Mouse (Mus musculus) left cerebral cortex, postnatal 36 days (tissue): Measurements from ENCODE around the gene Aco1. TPM values are rescaled to one million over a fixed set of nuclear protein-coding genes. Genes with fewer than 3 reads are reported as not detected.

ENCODE experiments used
- DNase-seq, 2 experiments: peaks; one replicate each; pipeline ENCODE4 v3.0.0; 2021 to 2022; ENCODE audit warnings: low spot score in 2 of 2, mixed read lengths in 1 of 2
- intact Hi-C: fragments of 180-260 bp; cut with DNase I; formaldehyde crosslinking; loops from one replicate; pipeline ENCODE4 v1.15.1; 2025
- total RNA-seq, 2 experiments: library from RNA; stranded (reverse); gene quantifications; 2 replicates each; pipeline ENCODE4 v1.2.3; 2021

Aco1 gene
- total RNA-seq, 2 experiments from 2014 or later: 29.9 to 30.4 TPM

GRCm38 (mm10) chr4:40240272-40240744, 97.4 kb downstream of the Aco1 start:
- DNase-seq: no peak

GRCm38 (mm10) chr4:40241928-40242327, 99.0 kb downstream of the Aco1 start:
- no peak for DNase-seq
- intact Hi-C loops: no loop called here

More at GRCm38 (mm10) chr4:40240272-40240744, 97.4 kb downstream of the Aco1 start:
- intact Hi-C loops: no loop called here

GRCm38 (mm10) chr4:40243006-40243405, 100.1 kb downstream of the Aco1 start:
- DNase-seq: no peak
- intact Hi-C loops: no loop called here

- intact Hi-C loops: no loop called here
- DNase-seq: no peak
These were observed 101.2 kb downstream of the Aco1 start for GRCm38 (mm10) chr4:40244035-40244434.

Other genes with a start within 250 kb of the Aco1 start
- 1 to 10 TPM; 2.6 to 4.3 TPM for gene Ddx58, start 96.7 kb downstream of the Aco1 start, total RNA-seq
- 10 to 100 TPM in 1 of 2 experiments, 1 to 10 TPM in 1; 9.8 to 15.1 TPM for gene Smim27, start 126.5 kb downstream of the Aco1 start, total RNA-seq
- gene Topors, start 126.8 kb downstream of the Aco1 start, total RNA-seq: 10 to 100 TPM; 18.0 to 19.5 TPM
- gene Ndufb6, start 136.3 kb downstream of the Aco1 start, total RNA-seq: 100 to 1,000 TPM; 170 to 180 TPM